Mouse (Mus musculus) bone marrow, adult 2 months (tissue): ENCODE data around the gene Gm45716.

Experiments
- CTCF ChIP-seq: fragments of 200-500 bp; IDR thresholded peaks from 2 replicates; pipeline ENCODE4 v1.5.1; 2011; ENCODE audit warnings: low read length, control low read depth; ENCODE audit not compliant: control insufficient read depth, insufficient read depth
- POLR2A ChIP-seq: fragments of 200-500 bp; IDR thresholded peaks from 2 replicates; pipeline ENCODE4 v1.6.1; 2011; ENCODE audit warnings: low read depth, mild to moderate bottlenecking, control low read depth, low read length, borderline replicate concordance; ENCODE audit not compliant: control insufficient read depth

GRCm38 (mm10) chr11:90238657-90239056, 51.2 kb downstream of the Gm45716 start:
- TF ChIP-seq POLR2A (no peak), CTCF (no peak)
